In genomic region chr7:67958045-67958444, GRCm38 (mm10) we compare ENCODE assay signal across 9 mouse cellular contexts. TPM values are rescaled to one million over a fixed set of nuclear protein-coding genes. Genes with fewer than 3 reads are reported as not detected.
DNase-seq lines count a peak whose midpoint lies in the region; ATAC-seq lines count a peak whose summit lies in the region.
"Had no signal": no experiment of that assay in that cellular context is flagged by ENCODE, and none has a peak within 500 bp of the region (broad histone marks: within the 10 kb centered on the region; RNA-seq: fewer than 3 reads in every experiment).

No protein-coding gene starts in this region.

- H3K9me3 ChIP-seq in liver, embryonic 15.5 days (replicated peaks), result no peaks in the 10 kb centered on the region
- H3K9me3 ChIP-seq in liver, embryonic 11.5 days (ENCODE audit: control insufficient read depth, low read length), result no peaks in the 10 kb centered on the region
- no peaks in the 10 kb centered on the region for H3K9me3 ChIP-seq in embryonic facial prominence, embryonic 14.5 days (ENCODE audit: control insufficient read depth, low read length)
- H3K9me3 ChIP-seq in lung, embryonic 15.5 days, result no peaks in the 10 kb centered on the region

- peaks cover 77% of the 10 kb centered on the region for H3K4me1 ChIP-seq in liver, embryonic 15.5 days (replicated peaks)
- H3K4me1 ChIP-seq in liver, embryonic 11.5 days (replicated peaks; ENCODE audit: control insufficient read depth, insufficient read depth, low read length), result peaks cover 64% of the 10 kb centered on the region
- H3K4me1 ChIP-seq in embryonic facial prominence, embryonic 14.5 days (ENCODE audit: control insufficient read depth, insufficient read depth, low read length), result peaks cover 37% of the 10 kb centered on the region
- H3K4me1 ChIP-seq in lung, embryonic 15.5 days, result peaks cover 72% of the 10 kb centered on the region

- H3K9ac ChIP-seq in liver, embryonic 15.5 days, result no peak overlapping the region
- H3K9ac ChIP-seq in liver, embryonic 11.5 days (ENCODE audit: low read depth, low read length), result no peak overlapping the region
- H3K9ac ChIP-seq in embryonic facial prominence, embryonic 14.5 days (ENCODE audit: low read depth, low read length), result no peak overlapping the region
- H3K9ac ChIP-seq in lung, embryonic 15.5 days, result no peak overlapping the region; the same call in 1 of the 2 replicates

- no peak overlapping the region for H3K27ac ChIP-seq in liver, embryonic 15.5 days (replicated peaks)
- H3K27ac ChIP-seq in liver, embryonic 11.5 days (ENCODE audit: low read depth, low read length), result no peak overlapping the region
- no peak overlapping the region for H3K27ac ChIP-seq in embryonic facial prominence, embryonic 14.5 days (replicated peaks; ENCODE audit: low read depth, low read length)
- no peak overlapping the region for H3K27ac ChIP-seq in lung, embryonic 15.5 days

- H3K4me3 ChIP-seq in liver, embryonic 15.5 days (replicated peaks), result no peak overlapping the region
- H3K4me3 ChIP-seq in liver, embryonic 11.5 days (ENCODE audit: low read depth, low read length), result no peak overlapping the region
- H3K4me3 ChIP-seq in embryonic facial prominence, embryonic 14.5 days (ENCODE audit: low read depth, low read length), result no peak overlapping the region
- H3K4me3 ChIP-seq in lung, embryonic 15.5 days, result 0 out of 2 replicates have a peak overlapping the region, but pooled peaks have one; percentile 6
- H3K4me3 ChIP-seq: myocyte had no signal

- ATAC-seq in liver, embryonic 15.5 days (ENCODE audit: insufficient read depth), result no peak
- no peak for ATAC-seq in liver, embryonic 11.5 days (replicated peaks; ENCODE audit: low FRiP score)
- no peak for ATAC-seq in embryonic facial prominence, embryonic 14.5 days (ENCODE audit: low read depth)
- ATAC-seq in lung, embryonic 15.5 days (ENCODE audit: borderline replicate concordance, extremely low read depth, low FRiP score, low TSS enrichment), result no peak
- ATAC-seq in cerebellum, adult (ENCODE audit: insufficient number of reproducible peaks, low FRiP score, low TSS enrichment), result no peak

- H3K4me2 ChIP-seq in liver, embryonic 15.5 days, result peak overlapping the region; percentile 33
- H3K4me2 ChIP-seq in liver, embryonic 11.5 days, result no peak overlapping the region; the same call in 1 of the 2 replicates
- H3K4me2 ChIP-seq in embryonic facial prominence, embryonic 14.5 days (ENCODE audit: low read depth, low read length), result peak overlapping the region; percentile 21; the same call in 1 of the 2 replicates
- H3K4me2 ChIP-seq in lung, embryonic 15.5 days, result peak overlapping the region; percentile 39; the same call in 1 of the 2 replicates

- no peaks in the 10 kb centered on the region for H3K36me3 ChIP-seq in liver, embryonic 15.5 days (replicated peaks)
- no peaks in the 10 kb centered on the region for H3K36me3 ChIP-seq in liver, embryonic 11.5 days (ENCODE audit: control insufficient read depth, insufficient read depth, low read length)
- H3K36me3 ChIP-seq in embryonic facial prominence, embryonic 14.5 days (ENCODE audit: control insufficient read depth, insufficient read depth, low read length), result no peaks in the 10 kb centered on the region
- no peaks in the 10 kb centered on the region for H3K36me3 ChIP-seq in lung, embryonic 15.5 days

- 27% methylated on average over 18 of the region's 18 CpGs for WGBS in liver, embryonic 15.5 days (ENCODE audit: insufficient replicate concordance)
- 51% methylated on average over 18 of the region's 18 CpGs for WGBS in liver, embryonic 11.5 days
- WGBS in embryonic facial prominence, embryonic 14.5 days, result 56% methylated on average over 18 of the region's 18 CpGs
- 28% methylated on average over 18 of the region's 18 CpGs for WGBS in lung, embryonic 15.5 days

- DNase-seq in liver, embryonic 11.5 days (ENCODE audit: low spot score), result no peak
- DNase-seq in embryonic facial prominence, embryonic 14.5 days (ENCODE audit: low spot score), result peak; percentile 43
- peak; percentile 60 for DNase-seq in thymus, postnatal 0 days (ENCODE audit: low spot score)
- DNase-seq in urinary bladder, postnatal 25 days (ENCODE audit: low spot score), result no peak
- DNase-seq in urinary bladder, postnatal 36 days (ENCODE audit: low spot score in 2 of 2), result no peak

- peaks cover 46% of the 10 kb centered on the region for H3K27me3 ChIP-seq in liver, embryonic 15.5 days
- H3K27me3 ChIP-seq in liver, embryonic 11.5 days (replicated peaks; ENCODE audit: control insufficient read depth, insufficient read depth, low read length), result no peaks in the 10 kb centered on the region
- H3K27me3 ChIP-seq in embryonic facial prominence, embryonic 14.5 days (replicated peaks; ENCODE audit: control insufficient read depth, insufficient read depth, low read length), result no peaks in the 10 kb centered on the region
- H3K27me3 ChIP-seq in lung, embryonic 15.5 days, result no peaks in the 10 kb centered on the region

RNA-seq across cellular contexts. Expression of gene Igf1r, which starts 5.4 kb away (rescaled TPM):
- polyA plus RNA-seq in liver, embryonic 15.5 days (2015; fragmentation: Nextera tagmentation; extraction: Ambion mirVana), result 2.6 and 3.7 TPM in 2 replicates
- polyA plus RNA-seq in liver, embryonic 11.5 days (2014; fragmentation: Nextera tagmentation; extraction: Ambion mirVana), result 9.2 and 10.2 TPM in 2 replicates
- polyA plus RNA-seq in embryonic facial prominence, embryonic 14.5 days (2014; fragmentation: Nextera tagmentation; extraction: Ambion mirVana), result 16.8 and 20.2 TPM in 2 replicates
- 18.6 and 19.6 TPM in 2 replicates for polyA plus RNA-seq in lung, embryonic 15.5 days (2015; fragmentation: Nextera tagmentation; extraction: Ambion mirVana)
- polyA plus RNA-seq in thymus, postnatal 0 days (2015; fragmentation: Nextera tagmentation; extraction: Ambion mirVana), result 7.3 and 8.5 TPM in 2 replicates

Comparison
In these comparisons a context has a peak if more than half of its experiments do, and no peak if none do; other contexts are left out.
1. DNase-seq: peak in embryonic facial prominence, embryonic 14.5 days (single experiment) and thymus, postnatal 0 days (single experiment); none in liver, embryonic 11.5 days (single experiment), urinary bladder, postnatal 25 days (single experiment) and urinary bladder, postnatal 36 days (0 of 2).